Mouse (Mus musculus) cerebellum, adult (tissue): Measurements from ENCODE around the gene Pkd1.

Experiments used
- ATAC-seq: cut with Nextera tagmentation; 2 replicates; pipeline ENCODE4 v1.9.2; 2017; ENCODE audit warnings: mild to moderate bottlenecking, moderate library complexity, mixed read lengths; ENCODE audit not compliant: insufficient number of reproducible peaks, low FRiP score, low TSS enrichment

The Pkd1 gene

GRCm38 (mm10) chr17:24596471-24597183 is 47.0 kb downstream of the Pkd1 start:
- ATAC-seq: peak; percentile 70; the same call in 1 of the 2 replicates

- ATAC-seq: no peak
Observed at GRCm38 (mm10) chr17:24597989-24598388, 48.4 kb downstream of the Pkd1 start.

- ATAC-seq: no peak
Observed at GRCm38 (mm10) chr17:24600502-24600901, 50.9 kb downstream of the Pkd1 start.

- no peak for ATAC-seq
Observed at GRCm38 (mm10) chr17:24603961-24604360, 54.3 kb downstream of the Pkd1 start.

GRCm38 (mm10) chr17:24604557-24604956 is 54.9 kb downstream of the Pkd1 start:
- no peak for ATAC-seq

- ATAC-seq: no peak
Observed at GRCm38 (mm10) chr17:24608370-24608769, 58.7 kb downstream of the Pkd1 start.

GRCm38 (mm10) chr17:24608874-24609273 is 59.2 kb downstream of the Pkd1 start:
- ATAC-seq: no peak

GRCm38 (mm10) chr17:24610711-24611110 is 61.1 kb downstream of the Pkd1 start:
- ATAC-seq: no peak

GRCm38 (mm10) chr17:24617561-24618194 is 68.0 kb downstream of the Pkd1 start:
- ATAC-seq: no peak

GRCm38 (mm10) chr17:24625472-24625871 is 75.8 kb downstream of the Pkd1 start:
- ATAC-seq: no peak

- no peak for ATAC-seq
Observed at GRCm38 (mm10) chr17:24628646-24629045, 79.0 kb downstream of the Pkd1 start.

- no peak for ATAC-seq
Observed at GRCm38 (mm10) chr17:24630072-24630471, 80.4 kb downstream of the Pkd1 start.

GRCm38 (mm10) chr17:24632167-24632812 is 82.7 kb downstream of the Pkd1 start, which contains the start of the genes Tsc2 and Nthl1:
Gene Tsc2, minus strand, starts transcription at chr17:24632630.
Gene Nthl1, plus strand, starts transcription at chr17:24632680.
- ATAC-seq: peak; percentile 62; the same call in 1 of the 2 replicates

GRCm38 (mm10) chr17:24632813-24633449 is 83.3 kb downstream of the Pkd1 start:
- no peak for ATAC-seq

GRCm38 (mm10) chr17:24633831-24634230 is 84.2 kb downstream of the Pkd1 start:
- ATAC-seq: no peak

- ATAC-seq: no peak
Observed at GRCm38 (mm10) chr17:24635024-24635423, 85.4 kb downstream of the Pkd1 start.

- ATAC-seq: no peak
Observed at GRCm38 (mm10) chr17:24635694-24636093, 86.1 kb downstream of the Pkd1 start.

- ATAC-seq: no peak
Observed at GRCm38 (mm10) chr17:24636781-24637481, 87.3 kb downstream of the Pkd1 start.

- no peak for ATAC-seq
Observed at GRCm38 (mm10) chr17:24638214-24638613, 88.6 kb downstream of the Pkd1 start.

GRCm38 (mm10) chr17:24638840-24639239 is 89.2 kb downstream of the Pkd1 start:
- no peak for ATAC-seq
